8 mouse cellular contexts compared by ENCODE assay signal in genomic region chr4:145050518-145051208, GRCm38 (mm10).
DNase-seq lines count a peak whose midpoint lies in the region; ATAC-seq lines count a peak whose summit lies in the region.

No protein-coding gene starts in this region.

- DNase-seq in kidney, postnatal 10 days, result peak; percentile 39
- no peak for DNase-seq in kidney, postnatal 36 days
- DNase-seq in embryo, embryonic 10 days (ENCODE audit: low spot score), result peak; percentile 60
- no peak for DNase-seq in left cerebral cortex, adult 18-20 months (ENCODE audit: low spot score in 2 of 2)
- DNase-seq in spleen, adult 12 weeks (ENCODE audit: low spot score), result no peak

- H3K36me3 ChIP-seq in hindbrain, embryonic 16.5 days (ENCODE audit: control insufficient read depth, insufficient read depth, low read length), result peaks cover 13% of the 10 kb centered on the region; the same call in 1 of the 2 replicates

- no peaks in the 10 kb centered on the region for H3K9me3 ChIP-seq in hindbrain, embryonic 16.5 days (ENCODE audit: control insufficient read depth, low read length)

- H3K4me3 ChIP-seq in hindbrain, embryonic 16.5 days (ENCODE audit: low read length), result no peak overlapping the region

- H3K9ac ChIP-seq in hindbrain, embryonic 16.5 days (ENCODE audit: low read depth, low read length), result no peak overlapping the region

- ATAC-seq in hindbrain, embryonic 16.5 days, result peak; percentile 75
- peak; percentile 51 for ATAC-seq in megakaryocyte, adult 5-6 weeks (ENCODE audit: poor library complexity, severe bottlenecking)
- no peak for ATAC-seq in activated CD4-positive, CD25-positive, alpha-beta regulatory T cell, adult 4 months

- no peak overlapping the region for H3K4me2 ChIP-seq in hindbrain, embryonic 16.5 days (ENCODE audit: low read length)

- peak overlapping the region; percentile 29; the same call in 1 of the 2 replicates for H3K27ac ChIP-seq in hindbrain, embryonic 16.5 days (ENCODE audit: low read depth, low read length)

- no peaks in the 10 kb centered on the region for H3K27me3 ChIP-seq in hindbrain, embryonic 16.5 days (replicated peaks; ENCODE audit: control insufficient read depth, insufficient read depth, low read length)

- WGBS in hindbrain, embryonic 16.5 days, result 55% methylated on average over 8 of the region's 8 CpGs

- no peaks in the 10 kb centered on the region; the same call in 1 of the 2 replicates for H3K4me1 ChIP-seq in hindbrain, embryonic 16.5 days (ENCODE audit: control insufficient read depth, insufficient read depth, low read depth, low read length)

Comparison
In these comparisons a context has a peak if more than half of its experiments do, and no peak if none do; other contexts are left out.
1. DNase-seq: peak in kidney, postnatal 10 days (single experiment) and embryo, embryonic 10 days (single experiment); none in kidney, postnatal 36 days (0 of 2), left cerebral cortex, adult 18-20 months (0 of 2) and spleen, adult 12 weeks (single experiment).